In the genomic region with DNA sequence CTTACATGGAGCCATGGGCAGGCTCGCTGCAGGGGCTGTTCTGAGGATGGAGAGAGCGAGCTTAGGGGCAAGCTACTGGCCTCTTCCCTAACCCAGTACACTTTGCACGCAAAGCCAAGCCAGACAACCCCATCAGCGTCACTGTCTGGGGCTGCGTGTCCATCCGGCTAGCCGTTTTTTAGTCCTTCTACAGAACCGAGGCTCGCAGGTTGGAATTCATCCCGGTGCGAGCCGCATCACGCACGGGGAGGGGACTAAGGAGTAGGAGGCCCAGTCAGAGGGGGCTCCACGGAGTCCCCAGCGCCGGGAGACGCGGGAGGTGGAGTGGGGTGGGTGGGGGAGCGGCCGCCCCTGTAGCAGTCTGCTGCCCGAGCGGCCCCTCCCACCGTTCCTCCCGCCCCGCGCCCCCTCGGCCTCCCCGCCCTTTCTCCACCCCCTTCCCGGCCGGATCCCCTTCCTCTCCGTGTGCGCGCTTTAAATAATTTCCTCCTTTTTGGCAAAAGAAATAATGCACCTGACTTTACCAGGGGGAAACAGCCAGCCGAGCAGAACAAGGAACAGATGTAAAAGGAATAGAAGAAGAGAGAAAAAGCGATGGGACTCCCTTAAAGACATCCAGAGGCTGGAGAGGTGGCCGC, we compare ENCODE assay signal across 8 mouse cellular contexts. TPM values are rescaled to one million over a fixed set of nuclear protein-coding genes. Genes with fewer than 3 reads are reported as not detected.
A peak's percentile ranks its signal among the peaks of the same experiment; 100 is the strongest.
DNase-seq lines count a peak whose midpoint lies in the region; ATAC-seq and TF ChIP-seq lines count a peak whose summit lies in the region.

No protein-coding gene starts in this region.

- no peak for TF ChIP-seq CTCF in left cerebral cortex, adult 2 months (IDR thresholded peaks at IDR 0.05)
- TF ChIP-seq CTCF in heart, postnatal 0 days (IDR thresholded peaks at IDR 0.05; ENCODE audit: low read depth) = no peak

- no peaks in the 10 kb centered on the region for H3K36me3 ChIP-seq in embryonic facial prominence, embryonic 12.5 days
- no peaks in the 10 kb centered on the region for H3K36me3 ChIP-seq in heart, postnatal 0 days (replicated peaks; ENCODE audit: control insufficient read depth, insufficient read depth, low read length)
- no peaks in the 10 kb centered on the region for H3K36me3 ChIP-seq in liver, embryonic 11.5 days (ENCODE audit: control insufficient read depth, insufficient read depth, low read length)
- H3K36me3 ChIP-seq in stomach, embryonic 16.5 days (ENCODE audit: control insufficient read depth, insufficient read depth, low read length) = no peaks in the 10 kb centered on the region

- peaks cover 14% of the 10 kb centered on the region for H3K4me1 ChIP-seq in embryonic facial prominence, embryonic 12.5 days
- H3K4me1 ChIP-seq in heart, postnatal 0 days (ENCODE audit: control insufficient read depth, insufficient read depth) = 0 out of 2 replicates have a peak, but pooled peaks cover 9% of the 10 kb centered on the region
- no peaks in the 10 kb centered on the region; the same call in 1 of the 2 replicates for H3K4me1 ChIP-seq in liver, embryonic 11.5 days (replicated peaks; ENCODE audit: control insufficient read depth, insufficient read depth, low read length)
- H3K4me1 ChIP-seq in stomach, embryonic 16.5 days (ENCODE audit: control insufficient read depth, insufficient read depth, low read length) = peaks cover 7% of the 10 kb centered on the region

- ATAC-seq in embryonic facial prominence, embryonic 12.5 days (ENCODE audit: insufficient number of reproducible peaks, insufficient read depth, low FRiP score, low TSS enrichment) = peak; percentile 50
- peak; percentile 11; the same call in 1 of the 2 replicates for ATAC-seq in heart, postnatal 0 days (ENCODE audit: insufficient read depth, low read depth)
- ATAC-seq in liver, embryonic 11.5 days (replicated peaks; ENCODE audit: low FRiP score) = no peak
- peak; percentile 86 for ATAC-seq in stomach, embryonic 16.5 days (ENCODE audit: insufficient read depth, low FRiP score)
- ATAC-seq in granulocyte monocyte progenitor cell, adult 5-6 weeks (replicated peaks; ENCODE audit: poor library complexity, severe bottlenecking) = no peak

- H3K9me3 ChIP-seq in embryonic facial prominence, embryonic 12.5 days = no peaks in the 10 kb centered on the region
- H3K9me3 ChIP-seq in heart, postnatal 0 days (replicated peaks; ENCODE audit: control insufficient read depth, low read length) = no peaks in the 10 kb centered on the region
- no peaks in the 10 kb centered on the region for H3K9me3 ChIP-seq in liver, embryonic 11.5 days (ENCODE audit: control insufficient read depth, low read length)
- H3K9me3 ChIP-seq in stomach, embryonic 16.5 days (replicated peaks; ENCODE audit: control insufficient read depth, low read length) = no peaks in the 10 kb centered on the region

- intact Hi-C loops in left cerebral cortex, adult 2 months (cut with DNase I) = loop anchor here (5.0 kb wide), 1 partner anchor 95 kb away; no protein-coding TSS in a partner anchor

- peaks cover 71% of the 10 kb centered on the region for H3K27me3 ChIP-seq in embryonic facial prominence, embryonic 12.5 days
- H3K27me3 ChIP-seq in heart, postnatal 0 days (ENCODE audit: control insufficient read depth, insufficient read depth, low read length) = peaks cover 59% of the 10 kb centered on the region
- peaks cover 63% of the 10 kb centered on the region for H3K27me3 ChIP-seq in liver, embryonic 11.5 days (replicated peaks; ENCODE audit: control insufficient read depth, insufficient read depth, low read length)
- peaks cover 56% of the 10 kb centered on the region for H3K27me3 ChIP-seq in stomach, embryonic 16.5 days (ENCODE audit: control insufficient read depth, insufficient read depth, low read length)

- no peak overlapping the region for H3K27ac ChIP-seq in left cerebral cortex, adult 2 months
- no peak overlapping the region for H3K27ac ChIP-seq in embryonic facial prominence, embryonic 12.5 days
- H3K27ac ChIP-seq in heart, postnatal 0 days (ENCODE audit: low read depth) = no peak overlapping the region
- H3K27ac ChIP-seq in liver, embryonic 11.5 days (ENCODE audit: low read depth, low read length) = no peak overlapping the region
- H3K27ac ChIP-seq in stomach, embryonic 16.5 days (ENCODE audit: low read length) = peak overlapping the region; percentile 60

- H3K4me2 ChIP-seq in embryonic facial prominence, embryonic 12.5 days (replicated peaks) = peak overlapping the region; percentile 89
- H3K4me2 ChIP-seq in heart, postnatal 0 days (ENCODE audit: low read depth, low read length) = peak overlapping the region; percentile 97
- H3K4me2 ChIP-seq in liver, embryonic 11.5 days = peak overlapping the region; percentile 73
- H3K4me2 ChIP-seq in stomach, embryonic 16.5 days (ENCODE audit: low read depth, low read length) = peak overlapping the region; percentile 87

- H3K9ac ChIP-seq in embryonic facial prominence, embryonic 12.5 days = peak overlapping the region; percentile 37; the same call in 1 of the 2 replicates
- peak overlapping the region; percentile 26; the same call in 1 of the 2 replicates for H3K9ac ChIP-seq in heart, postnatal 0 days (replicated peaks; ENCODE audit: low read depth, low read length)
- H3K9ac ChIP-seq in liver, embryonic 11.5 days (ENCODE audit: low read depth, low read length) = no peak overlapping the region
- peak overlapping the region; percentile 60 for H3K9ac ChIP-seq in stomach, embryonic 16.5 days (ENCODE audit: low read length)

- TF ChIP-seq EP300 in heart, postnatal 0 days (IDR thresholded peaks at IDR 0.05; ENCODE audit: low read depth) = no peak

- DNase-seq in left cerebral cortex, adult 2 months (ENCODE audit: extremely low spot score in 1 of 2, low spot score in 2 of 2) = no peak
- DNase-seq in left cerebral cortex, adult 18-20 months (ENCODE audit: low spot score in 2 of 2) = no peak
- DNase-seq in heart, postnatal 0 days (ENCODE audit: low spot score) = no peak
- no peak for DNase-seq in liver, embryonic 11.5 days (ENCODE audit: low spot score)
- DNase-seq in adrenal gland, postnatal 4 days (ENCODE audit: low spot score in 2 of 2) = no peak

- peak overlapping the region; percentile 50 for H3K4me3 ChIP-seq in left cerebral cortex, adult 2 months
- H3K4me3 ChIP-seq in embryonic facial prominence, embryonic 12.5 days = peak overlapping the region; percentile 50
- peak overlapping the region; percentile 61 for H3K4me3 ChIP-seq in heart, postnatal 0 days (ENCODE audit: low read depth, low read length)
- peak overlapping the region; percentile 46 for H3K4me3 ChIP-seq in liver, embryonic 11.5 days (ENCODE audit: low read depth, low read length)
- H3K4me3 ChIP-seq in stomach, embryonic 16.5 days (replicated peaks; ENCODE audit: low read length) = peak overlapping the region; percentile 52

- under 1% methylated on average over 37 of the region's 37 CpGs for WGBS in embryonic facial prominence, embryonic 12.5 days
- under 1% methylated on average over 35 of the region's 37 CpGs for WGBS in heart, postnatal 0 days
- under 1% methylated on average over 37 of the region's 37 CpGs for WGBS in liver, embryonic 11.5 days
- WGBS in stomach, embryonic 16.5 days = under 1% methylated on average over 37 of the region's 37 CpGs

RNA-seq across cellular contexts. Expression of gene Dchs2, which starts 0.5 kb away (rescaled TPM):
- 1 to 10 TPM; 2.6 to 4.2 TPM for total RNA-seq in left cerebral cortex, adult 2 months (2021)
- total RNA-seq in left cerebral cortex, adult 18-20 months (2021) = 1 to 10 TPM; 2.8 to 3.1 TPM
- polyA plus RNA-seq in embryonic facial prominence, embryonic 12.5 days (2016; fragmentation: Nextera tagmentation; extraction: Ambion mirVana) = 0.20 and 0.27 TPM in 2 replicates
- total RNA-seq in heart, postnatal 0 days (2014; rRNA removed; ENCODE audit: low replicate concordance) = 0.19 and 1.1 TPM in 2 replicates
- 0.04 TPM in 2 replicates for polyA plus RNA-seq in heart, postnatal 0 days (2015; fragmentation: Nextera tagmentation; extraction: Ambion mirVana)
- polyA plus RNA-seq in liver, embryonic 11.5 days (2014; fragmentation: Nextera tagmentation; extraction: Ambion mirVana) = 0.04 and 0.13 TPM in 2 replicates
- 0.45 and 0.62 TPM in 2 replicates for polyA plus RNA-seq in stomach, embryonic 16.5 days (2015; fragmentation: Nextera tagmentation; extraction: Ambion mirVana)
- total RNA-seq in granulocyte monocyte progenitor cell, adult 5-6 weeks (2014; fragmentation: Nextera tagmentation) = not detected in 2 replicates
- total RNA-seq in granulocyte monocyte progenitor cell, adult 5-6 weeks (2017) = not detected in 2 replicates
- total RNA-seq in adrenal gland, postnatal 4 days (2021) = 1 to 10 TPM; 1.7 to 2.5 TPM

Comparison
In these comparisons a context has a peak if more than half of its experiments do, and no peak if none do; other contexts are left out.
1. ATAC-seq: peak in embryonic facial prominence, embryonic 12.5 days (single experiment), heart, postnatal 0 days (single experiment) and stomach, embryonic 16.5 days (single experiment); none in liver, embryonic 11.5 days (single experiment) and granulocyte monocyte progenitor cell, adult 5-6 weeks (single experiment).
2. Peak in every context shown above with its lines, with median percentiles within 50 percentile points of each other: H3K4me3 ChIP-seq and H3K4me2 ChIP-seq.